Mouse (Mus musculus) megakaryocyte-erythroid progenitor cell, adult 5-6 weeks (primary cell): ENCODE data around the gene Dgkz. TPM values are rescaled to one million over a fixed set of nuclear protein-coding genes. Genes with fewer than 3 reads are reported as not detected.
A peak's percentile ranks its signal among the peaks of the same experiment; 100 is the strongest.

Experiments used
- ATAC-seq: replicated peaks from 2 replicates; pipeline ENCODE4 v1.8.0; 2016; ENCODE audit warnings: mild to moderate bottlenecking, inconsistent platforms; ENCODE audit not compliant: severe bottlenecking, poor library complexity, low FRiP score, low TSS enrichment
- total RNA-seq, 2 experiments: library from RNA; stranded (forward) in 1 of 2; stranded (reverse) in 1 of 2; fragments of 200-1000, 215-1000 nt in 1 of 2; fragments of >200 nt in 1 of 2; fragmentation: Nextera tagmentation in 1 of 2; gene quantifications; 2 replicates each; pipeline ENCODE4 v1.2.3; 2014 to 2017

The Dgkz gene
- total RNA-seq, 2 experiments from 2014 or later: 60.2 to 204 TPM

GRCm38 (mm10) chr2:91897968-91898367 lies 77.7 kb downstream of the Dgkz start:
- peak; percentile 79 for ATAC-seq

- ATAC-seq: no peak
Measured at GRCm38 (mm10) chr2:91895401-91895800, 80.3 kb downstream of the Dgkz start.

- ATAC-seq: no peak
Measured at GRCm38 (mm10) chr2:91894716-91895115, 80.9 kb downstream of the Dgkz start.

- ATAC-seq: no peak
Measured at GRCm38 (mm10) chr2:91884616-91885015, 91.0 kb downstream of the Dgkz start.

GRCm38 (mm10) chr2:91883961-91884360 lies 91.7 kb downstream of the Dgkz start:
- ATAC-seq: no peak

Other genes starting within 250 kb of the Dgkz start
- gene Ambra1, start 245.7 kb downstream of the Dgkz start, total RNA-seq (2014; fragmentation: Nextera tagmentation): 28.0 and 40.5 TPM in 2 replicates
- 33.1 and 35.6 TPM in 2 replicates for gene Ambra1, start 245.7 kb downstream of the Dgkz start, total RNA-seq (2017)
- gene Chrm4, start 48.6 kb downstream of the Dgkz start, total RNA-seq (2014; fragmentation: Nextera tagmentation): 0.94 TPM in 1 of 2 replicates, not detected in the other
- not detected in 2 replicates for gene Chrm4, start 48.6 kb downstream of the Dgkz start, total RNA-seq (2017)
- gene Mdk, start 43.6 kb downstream of the Dgkz start, total RNA-seq (2014; fragmentation: Nextera tagmentation): 2.1 TPM in 1 of 2 replicates, not detected in the other
- gene Mdk, start 43.6 kb downstream of the Dgkz start, total RNA-seq (2017): 0.75 TPM in 1 of 2 replicates, not detected in the other
- gene Gm9821, start 30.2 kb downstream of the Dgkz start, total RNA-seq (2014; fragmentation: Nextera tagmentation): not detected in 2 replicates
- gene Gm9821, start 30.2 kb downstream of the Dgkz start, total RNA-seq (2017): 0.33 and 1.5 TPM in 2 replicates
- gene Creb3l1, start 48.6 kb upstream of the Dgkz start, total RNA-seq (2014; fragmentation: Nextera tagmentation): 0.33 TPM in 1 of 2 replicates, not detected in the other
- gene Creb3l1, start 48.6 kb upstream of the Dgkz start, total RNA-seq (2017): 0.38 TPM in 1 of 2 replicates, not detected in the other
- gene Phf21a, start 117.3 kb upstream of the Dgkz start, total RNA-seq (2014; fragmentation: Nextera tagmentation): 26.9 and 29.8 TPM in 2 replicates
- 6.2 and 18.5 TPM in 2 replicates for gene Phf21a, start 117.3 kb upstream of the Dgkz start, total RNA-seq (2017)